Mouse (Mus musculus) cortical plate, adult 2 months (tissue): Measurements from ENCODE around the gene Ube2l6. TPM values are rescaled to one million over a fixed set of nuclear protein-coding genes. Genes with fewer than 3 reads are reported as not detected.
A peak's percentile ranks its signal among the peaks of the same experiment; 100 is the strongest.

Source experiments
- H3K27ac ChIP-seq: fragments of 200-500 bp; 2 replicates; pipeline ENCODE4 v1.5.1; 2012; ENCODE audit warnings: low read length, control low read depth, inconsistent platforms; ENCODE audit not compliant: insufficient read depth
- H3K4me1 ChIP-seq: fragments of 200-500 bp; 2 replicates; pipeline ENCODE4 v1.6.1; 2011; ENCODE audit warnings: low read length; ENCODE audit not compliant: control insufficient read depth, insufficient read depth
- H3K4me3 ChIP-seq: fragments of 200-500 bp; 2 replicates; pipeline ENCODE4 v1.5.1; 2011; ENCODE audit warnings: mild to moderate bottlenecking, low read length, control low read depth; ENCODE audit not compliant: insufficient read depth
- CTCF ChIP-seq: fragments of 200-500 bp; IDR thresholded peaks from 2 replicates; pipeline ENCODE4 v1.5.1; 2011; ENCODE audit warnings: mild to moderate bottlenecking, control low read depth, low read length; ENCODE audit not compliant: insufficient read depth; ENCODE audit errors: extremely low read depth
- POLR2A ChIP-seq: fragments of 200-500 bp; IDR thresholded peaks from 2 replicates; pipeline ENCODE4 v1.6.1; 2011; ENCODE audit warnings: mild to moderate bottlenecking, low read length, control low read depth; ENCODE audit not compliant: insufficient read depth; ENCODE audit errors: extremely low read depth
- polyA plus RNA-seq: library from polyadenylated mRNA; depleted of rRNA; stranded (reverse); fragments of >200 nt; gene quantifications from 2 replicates; pipeline ENCODE4 v1.2.3, GENCODE M21; 2012; rRNA removed

The Ube2l6 gene
- polyA plus RNA-seq, 1 experiment, result 12.1 TPM

DNA sequence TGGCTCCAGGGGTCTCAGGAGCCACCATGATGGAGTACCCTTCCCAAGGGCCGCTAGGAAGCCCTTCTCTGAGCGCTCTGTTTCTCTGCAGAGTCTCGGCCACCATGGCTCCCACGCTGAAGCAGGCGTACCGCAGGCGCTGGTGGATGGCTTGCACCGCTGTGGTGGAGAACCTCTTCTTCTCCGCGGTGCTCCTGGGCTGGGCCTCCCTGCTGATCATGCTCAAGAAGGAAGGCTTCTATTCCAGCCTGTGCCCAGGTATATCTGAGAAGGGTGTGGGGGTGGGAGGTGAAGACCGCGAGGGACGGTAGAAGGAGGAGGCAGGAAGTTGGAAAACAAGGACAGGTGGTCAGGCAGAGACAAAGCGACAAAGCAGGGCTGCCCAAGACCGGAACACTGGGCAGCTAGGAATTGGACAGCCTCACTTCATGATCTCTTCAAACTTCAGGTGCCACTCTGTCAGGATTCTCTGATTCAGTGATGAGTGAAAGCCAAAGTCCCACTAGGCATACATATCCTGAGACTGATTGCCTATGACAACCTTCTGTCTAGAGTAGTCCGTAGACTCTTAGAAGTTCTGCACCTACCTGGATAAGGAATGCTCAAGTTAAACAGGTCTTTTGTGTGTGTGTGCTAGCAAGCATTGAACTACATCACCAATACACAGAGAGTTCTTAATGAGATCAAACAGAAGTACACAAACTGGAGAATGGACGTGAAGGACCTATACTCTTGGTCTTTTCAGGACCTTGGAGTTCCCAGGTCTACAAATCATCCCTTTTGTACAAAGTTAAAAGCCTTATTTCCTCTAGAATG, 42.3 kb downstream of the Ube2l6 start:
- TF ChIP-seq CTCF (no peak), POLR2A (no peak)
- Histone ChIP-seq H3K4me1 (no peaks in the 10 kb centered on the region), H3K4me3 (peak overlapping the region; percentile 16; the same call in 1 of the 2 replicates), H3K27ac (no peak overlapping the region)

DNA sequence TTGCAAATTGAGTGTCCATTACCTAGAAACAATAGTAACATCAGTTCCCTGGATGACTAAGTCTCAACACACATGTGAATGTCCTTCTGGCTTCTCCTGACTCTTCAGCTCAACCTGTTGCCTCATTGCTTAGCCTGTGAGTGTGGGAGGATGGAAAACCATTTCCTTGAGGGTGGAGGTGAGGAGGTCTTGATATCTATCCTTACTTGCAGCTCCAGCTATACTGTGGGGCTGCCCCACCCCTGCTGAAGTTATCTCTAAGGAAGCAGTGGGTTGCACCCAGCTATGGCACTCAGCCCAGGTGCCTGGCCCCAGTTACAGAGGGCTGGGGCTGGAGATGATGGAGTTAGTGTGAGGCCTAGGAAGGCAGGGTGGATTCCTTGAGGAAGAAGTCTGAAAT, 43.3 kb downstream of the Ube2l6 start:
- no peak overlapping the region for H3K4me3 ChIP-seq
- no peaks in the 10 kb centered on the region for H3K4me1 ChIP-seq
- no peak for TF ChIP-seq CTCF
- no peak for TF ChIP-seq POLR2A
- no peak overlapping the region for H3K27ac ChIP-seq

- TF ChIP-seq CTCF (no peak), POLR2A (no peak)
These were observed 45.0 kb downstream of the Ube2l6 start for GRCm38 (mm10) chr2:84843654-84844053.

GRCm38 (mm10) chr2:84845226-84845625, 46.6 kb downstream of the Ube2l6 start:
- no peaks in the 10 kb centered on the region for H3K4me1 ChIP-seq
- H3K4me3 ChIP-seq, result no peak overlapping the region
- no peak overlapping the region for H3K27ac ChIP-seq
- TF ChIP-seq POLR2A (no peak), CTCF (no peak)

More at GRCm38 (mm10) chr2:84843654-84844053, 45.0 kb downstream of the Ube2l6 start:
- no peak overlapping the region for H3K27ac ChIP-seq
- no peak overlapping the region for H3K4me3 ChIP-seq
- H3K4me1 ChIP-seq, result no peaks in the 10 kb centered on the region

DNA sequence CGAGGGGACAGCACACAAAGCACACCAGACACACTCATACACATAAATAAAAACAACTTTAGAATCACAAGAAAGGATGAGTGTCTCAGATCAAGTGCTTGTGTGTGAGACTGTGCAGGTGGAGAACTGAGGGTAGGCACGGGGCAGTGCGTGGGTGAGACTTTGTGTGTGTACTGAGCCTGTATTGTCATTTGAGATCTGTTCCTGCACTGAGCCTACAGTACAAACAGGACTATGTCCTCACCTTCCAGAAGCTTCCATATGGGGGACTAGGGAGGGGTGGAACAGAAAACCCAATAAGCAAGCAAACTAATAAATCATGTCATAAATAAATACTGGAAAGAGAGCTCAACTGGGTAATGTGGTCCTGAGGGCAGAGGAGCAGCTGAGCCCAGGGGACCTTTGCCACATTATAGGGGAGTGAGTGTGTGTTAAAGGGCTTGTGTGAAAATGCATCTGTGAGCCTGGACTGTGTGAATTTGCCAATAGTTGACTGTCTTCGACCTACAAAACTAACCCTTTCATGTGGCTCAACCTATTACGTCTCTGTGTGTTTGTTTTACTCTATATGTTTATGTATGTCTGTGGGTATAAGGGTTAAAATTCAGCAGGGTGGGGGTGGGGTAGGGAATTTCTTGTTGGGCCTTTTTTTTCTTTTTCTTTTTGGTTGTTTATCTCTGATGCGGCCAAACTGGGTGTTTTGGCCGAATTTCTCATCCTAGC, 51.9 kb downstream of the Ube2l6 start:
- no peak overlapping the region for H3K27ac ChIP-seq
- H3K4me3 ChIP-seq, result no peak overlapping the region
- no peaks in the 10 kb centered on the region for H3K4me1 ChIP-seq
- TF ChIP-seq CTCF, result no peak
- TF ChIP-seq POLR2A, result no peak

- Histone ChIP-seq H3K4me3 (no peak overlapping the region), H3K27ac (no peak overlapping the region), H3K4me1 (no peaks in the 10 kb centered on the region)
- TF ChIP-seq POLR2A, result no peak
- TF ChIP-seq CTCF, result no peak
These were observed 52.8 kb downstream of the Ube2l6 start for GRCm38 (mm10) chr2:84851130-84852040.

- no peaks in the 10 kb centered on the region for H3K4me1 ChIP-seq
- H3K27ac ChIP-seq, result no peak overlapping the region
- no peak overlapping the region for H3K4me3 ChIP-seq
- TF ChIP-seq CTCF (peak; percentile 85), POLR2A (no peak)
These were observed 57.1 kb downstream of the Ube2l6 start for GRCm38 (mm10) chr2:84855732-84856131.

GRCm38 (mm10) chr2:84858551-84858950, 59.9 kb downstream of the Ube2l6 start:
- H3K4me1 ChIP-seq, result no peaks in the 10 kb centered on the region
- TF ChIP-seq POLR2A (no peak), CTCF (no peak)
- no peak overlapping the region for H3K4me3 ChIP-seq
- H3K27ac ChIP-seq, result no peak overlapping the region

Other genes with a start within 250 kb of the Ube2l6 start
- 42.1 and 42.6 TPM in 2 replicates for gene Ctnnd1, start 148.1 kb upstream of the Ube2l6 start, polyA plus RNA-seq
- not detected in 2 replicates for gene Btbd18, start 139.7 kb upstream of the Ube2l6 start, polyA plus RNA-seq
- gene Selenoh, start 128.1 kb upstream of the Ube2l6 start, polyA plus RNA-seq, result 50.4 and 53.7 TPM in 2 replicates
- gene Gm28635, start 120.8 kb upstream of the Ube2l6 start, polyA plus RNA-seq, result not detected in 2 replicates
- gene Med19, start 120.4 kb upstream of the Ube2l6 start, polyA plus RNA-seq, result 26.8 and 28.2 TPM in 2 replicates
- gene Tmx2, start 119.7 kb upstream of the Ube2l6 start, polyA plus RNA-seq, result 264 and 274 TPM in 2 replicates
- 27.5 and 29.7 TPM in 2 replicates for gene Zdhhc5, start 83.6 kb upstream of the Ube2l6 start, polyA plus RNA-seq
- 9.0 and 10.0 TPM in 2 replicates for gene Clp1, start 71.5 kb upstream of the Ube2l6 start, polyA plus RNA-seq
- 129 and 156 TPM in 2 replicates for gene Ypel4, start 64.8 kb upstream of the Ube2l6 start, polyA plus RNA-seq
- 1.4 and 2.0 TPM in 2 replicates for gene Gm19426, start 55.2 kb upstream of the Ube2l6 start, polyA plus RNA-seq
- 11.2 and 13.6 TPM in 2 replicates for gene Serping1, start 23.4 kb upstream of the Ube2l6 start, polyA plus RNA-seq
- not detected in 2 replicates for gene Smtnl1, start 23.8 kb downstream of the Ube2l6 start, polyA plus RNA-seq
- 82.0 and 85.7 TPM in 2 replicates for gene Timm10, start 28.2 kb downstream of the Ube2l6 start, polyA plus RNA-seq
- gene Slc43a1, start 40.0 kb downstream of the Ube2l6 start, polyA plus RNA-seq, result 0.13 and 0.52 TPM in 2 replicates
- gene Rtn4rl2, start 87.9 kb downstream of the Ube2l6 start, polyA plus RNA-seq, result 73.3 and 76.9 TPM in 2 replicates
- 0.68 and 0.92 TPM in 2 replicates for gene Slc43a3, start 137.8 kb downstream of the Ube2l6 start, polyA plus RNA-seq
- 0.17 TPM in 1 of 2 replicates, not detected in the other for gene Prg2, start 181.6 kb downstream of the Ube2l6 start, polyA plus RNA-seq
- gene Prg3, start 189.4 kb downstream of the Ube2l6 start, polyA plus RNA-seq, result not detected in 2 replicates
- gene Ssrp1, start 238.4 kb downstream of the Ube2l6 start, polyA plus RNA-seq, result 92.4 and 110 TPM in 2 replicates
- 1.7 and 2.2 TPM in 2 replicates for gene P2rx3, start 238.6 kb downstream of the Ube2l6 start, polyA plus RNA-seq
- 55.4 and 62.8 TPM in 2 replicates for gene Tnks1bp1, start 249.2 kb downstream of the Ube2l6 start, polyA plus RNA-seq